Mouse (Mus musculus): Measurements from ENCODE around the gene Plch2. TPM values are rescaled to one million over a fixed set of nuclear protein-coding genes. Genes with fewer than 3 reads are reported as not detected.

Gene Plch2
- polyA plus RNA-seq, 2 experiments, result 0.04 to 0.09 TPM

- TF ChIP-seq EP300 (IDR thresholded peaks at IDR 0.05; ENCODE audit: low read depth), result no peak
- no peak for TF ChIP-seq CTCF (IDR thresholded peaks at IDR 0.05; ENCODE audit: low read depth)
- no peak overlapping the region for H3K4me2 ChIP-seq (ENCODE audit: low read depth)
Measured at GRCm38 (mm10) chr4:155033115-155033514, 23.5 kb downstream of the Plch2 start.

GRCm38 (mm10) chr4:155024170-155025010 lies 32.2 kb downstream of the Plch2 start:
- Histone ChIP-seq H3K27ac (no peak overlapping the region), H3K9me3 (ENCODE audit: control insufficient read depth, low read length) (no peaks in the 10 kb centered on the region), H3K36me3 (replicated peaks; ENCODE audit: control insufficient read depth, insufficient read depth, low read depth) (no peaks in the 10 kb centered on the region), H3K4me3 (ENCODE audit: insufficient read depth in 1 of 2, low read depth in 2 of 2, low read length in 2 of 2) (no peak overlapping the region), H3K4me1 (replicated peaks; ENCODE audit: control insufficient read depth in 2 of 2, insufficient read depth in 2 of 2, low read length in 1 of 2) (no peaks in the 10 kb centered on the region), H3K27me3 (ENCODE audit: control insufficient read depth, insufficient read depth, low read length) (no peaks in the 10 kb centered on the region), H3K9ac (replicated peaks) (no peak overlapping the region), H3K4me2 (ENCODE audit: low read depth) (no peak overlapping the region)
- no peak for DNase-seq (ENCODE audit: low read depth in 3 of 3, low spot score in 3 of 3)
- TF ChIP-seq EP300 (IDR thresholded peaks at IDR 0.05; ENCODE audit: low read depth) (no peak), CTCF (IDR thresholded peaks at IDR 0.05; ENCODE audit: low read depth) (no peak)
- ATAC-seq (ENCODE audit: insufficient read depth), result no peak
- WGBS (ENCODE audit: insufficient replicate concordance), result 71% methylated on average over 11 of the region's 11 CpGs

More at GRCm38 (mm10) chr4:155033115-155033514, 23.5 kb downstream of the Plch2 start:
- Histone ChIP-seq H3K27ac (no peak overlapping the region), H3K4me3 (ENCODE audit: insufficient read depth in 1 of 2, low read depth in 2 of 2, low read length in 2 of 2) (no peak overlapping the region), H3K9ac (replicated peaks) (no peak overlapping the region), H3K27me3 (ENCODE audit: control insufficient read depth, insufficient read depth, low read length) (peaks cover 5% of the 10 kb centered on the region), H3K4me1 (replicated peaks; ENCODE audit: control insufficient read depth in 2 of 2, insufficient read depth in 2 of 2, low read length in 1 of 2) (no peaks in the 10 kb centered on the region), H3K9me3 (ENCODE audit: control insufficient read depth, low read length) (no peaks in the 10 kb centered on the region), H3K36me3 (replicated peaks; ENCODE audit: control insufficient read depth, insufficient read depth, low read depth) (no peaks in the 10 kb centered on the region)
- ATAC-seq (ENCODE audit: insufficient read depth), result no peak
- 19% methylated on average over 6 of the region's 6 CpGs for WGBS (ENCODE audit: insufficient replicate concordance)
- DNase-seq (ENCODE audit: low read depth in 3 of 3, low spot score in 3 of 3), result no peak

GRCm38 (mm10) chr4:155022228-155022855 lies 34.2 kb downstream of the Plch2 start:
- Histone ChIP-seq H3K36me3 (replicated peaks; ENCODE audit: control insufficient read depth, insufficient read depth, low read depth) (no peaks in the 10 kb centered on the region), H3K27me3 (ENCODE audit: control insufficient read depth, insufficient read depth, low read length) (no peaks in the 10 kb centered on the region), H3K27ac (no peak overlapping the region), H3K4me2 (ENCODE audit: low read depth) (no peak overlapping the region), H3K4me1 (replicated peaks; ENCODE audit: control insufficient read depth in 2 of 2, insufficient read depth in 2 of 2, low read length in 1 of 2) (no peaks in the 10 kb centered on the region), H3K9me3 (ENCODE audit: control insufficient read depth, low read length) (no peaks in the 10 kb centered on the region), H3K9ac (replicated peaks) (no peak overlapping the region), H3K4me3 (ENCODE audit: insufficient read depth in 1 of 2, low read depth in 2 of 2, low read length in 2 of 2) (no peak overlapping the region)
- whole genome bisulfite sequencing (ENCODE audit: insufficient replicate concordance), result 41% methylated on average over 6 of the region's 7 CpGs
- no peak for ATAC-seq (ENCODE audit: insufficient read depth)
- TF ChIP-seq EP300 (IDR thresholded peaks at IDR 0.05; ENCODE audit: low read depth), result no peak
- no peak for TF ChIP-seq CTCF (IDR thresholded peaks at IDR 0.05; ENCODE audit: low read depth)
- no peak for DNase-seq (ENCODE audit: low read depth in 3 of 3, low spot score in 3 of 3)

- TF ChIP-seq EP300 (IDR thresholded peaks at IDR 0.05; ENCODE audit: low read depth), result no peak
- TF ChIP-seq CTCF (IDR thresholded peaks at IDR 0.05; ENCODE audit: low read depth), result no peak
- no peak overlapping the region for H3K27ac ChIP-seq
- H3K36me3 ChIP-seq (replicated peaks; ENCODE audit: control insufficient read depth, insufficient read depth, low read depth), result no peaks in the 10 kb centered on the region
- WGBS (ENCODE audit: insufficient replicate concordance), result 58% methylated on average over 9 of the region's 9 CpGs
- no peak overlapping the region for H3K4me3 ChIP-seq (ENCODE audit: insufficient read depth in 1 of 2, low read depth in 2 of 2, low read length in 2 of 2)
- no peak for ATAC-seq (ENCODE audit: insufficient read depth)
- H3K9me3 ChIP-seq (ENCODE audit: control insufficient read depth, low read length), result no peaks in the 10 kb centered on the region
- no peak overlapping the region for H3K9ac ChIP-seq (replicated peaks)
- no peaks in the 10 kb centered on the region for H3K27me3 ChIP-seq (ENCODE audit: control insufficient read depth, insufficient read depth, low read length)
- H3K4me2 ChIP-seq (ENCODE audit: low read depth), result no peak overlapping the region
- DNase-seq (ENCODE audit: low read depth in 3 of 3, low spot score in 3 of 3), result no peak
- no peaks in the 10 kb centered on the region for H3K4me1 ChIP-seq (replicated peaks; ENCODE audit: control insufficient read depth in 2 of 2, insufficient read depth in 2 of 2, low read length in 1 of 2)
Measured at GRCm38 (mm10) chr4:155020813-155021212, 35.8 kb downstream of the Plch2 start.

- DNase-seq (ENCODE audit: low read depth in 3 of 3, low spot score in 3 of 3), result no peak
- Histone ChIP-seq H3K27me3 (ENCODE audit: control insufficient read depth, insufficient read depth, low read length) (no peaks in the 10 kb centered on the region), H3K27ac (no peak overlapping the region), H3K36me3 (replicated peaks; ENCODE audit: control insufficient read depth, insufficient read depth, low read depth) (no peaks in the 10 kb centered on the region), H3K4me1 (replicated peaks; ENCODE audit: control insufficient read depth in 2 of 2, insufficient read depth in 2 of 2, low read length in 1 of 2) (no peaks in the 10 kb centered on the region), H3K9ac (replicated peaks) (no peak overlapping the region), H3K4me3 (ENCODE audit: insufficient read depth in 1 of 2, low read depth in 2 of 2, low read length in 2 of 2) (no peak overlapping the region), H3K4me2 (ENCODE audit: low read depth) (no peak overlapping the region), H3K9me3 (ENCODE audit: control insufficient read depth, low read length) (no peaks in the 10 kb centered on the region)
- 57% methylated on average over 1 of the region's 1 CpGs for WGBS (ENCODE audit: insufficient replicate concordance)
- ATAC-seq (ENCODE audit: insufficient read depth), result no peak
- TF ChIP-seq CTCF (IDR thresholded peaks at IDR 0.05; ENCODE audit: low read depth) (no peak), EP300 (IDR thresholded peaks at IDR 0.05; ENCODE audit: low read depth) (no peak)
Measured at GRCm38 (mm10) chr4:155020141-155020540, 36.4 kb downstream of the Plch2 start.

Data from liver, embryonic 14.5 days (tissue).